Mouse (Mus musculus) left cerebral cortex, postnatal 4 days (tissue): ENCODE measurements around the gene Olfr1463. TPM values are rescaled to one million over a fixed set of nuclear protein-coding genes. Genes with fewer than 3 reads are reported as not detected.

Experiments used
- DNase-seq: peaks from one replicate; pipeline ENCODE4 v3.0.0-alpha.2; 2022
- intact Hi-C: fragments of 180-260 bp; cut with DNase I; formaldehyde crosslinking; loops from one replicate; pipeline ENCODE4 v1.15.1; 2025
- total RNA-seq, 2 experiments: library from RNA; stranded (reverse); gene quantifications; 2 replicates each; pipeline ENCODE4 v1.2.3; 2021

The Olfr1463 gene
- total RNA-seq, result not detected

DNA sequence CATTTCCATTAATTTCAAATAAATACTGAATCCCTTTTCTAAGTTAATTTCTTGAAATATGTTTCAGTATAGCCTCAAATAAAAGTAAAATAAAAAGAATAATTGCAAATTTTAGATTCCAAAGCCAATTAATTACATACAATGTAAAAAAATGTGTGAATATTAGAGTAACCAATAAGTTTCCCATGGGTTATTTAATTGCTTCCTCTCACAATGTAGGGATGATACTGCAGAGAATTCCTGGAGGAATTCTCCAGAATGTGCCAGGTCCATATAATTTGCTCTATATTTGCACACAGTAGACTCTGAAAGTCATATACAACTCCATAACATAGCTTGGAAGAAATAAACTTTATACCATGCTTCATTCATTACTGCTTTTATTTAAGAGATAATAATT lies at the start of gene Olfr1463:
Gene Olfr1463 (plus strand): TSS at position 301 of the 400 bp plus-strand sequence.
- DNase-seq, result no peak
- intact Hi-C loops, result no loop called here

DNA sequence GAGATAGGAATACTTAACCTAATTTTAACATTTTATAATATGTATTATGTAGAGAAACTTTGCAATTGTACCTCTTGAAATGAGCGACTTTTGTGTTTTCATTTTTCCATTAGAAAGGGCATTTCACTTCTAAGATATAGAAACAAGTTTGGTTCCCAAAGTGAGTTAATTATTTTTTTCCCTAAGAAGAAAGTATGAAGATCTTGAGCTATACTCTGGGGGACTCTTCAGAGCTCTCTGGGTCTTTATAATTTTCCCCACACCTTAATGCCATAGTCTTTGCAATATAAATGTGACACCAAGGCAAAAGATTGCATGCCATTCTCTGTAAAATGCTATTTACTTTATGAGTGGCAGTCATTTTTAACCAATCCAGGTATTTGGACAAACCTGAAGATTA lies 45.7 kb upstream of the Olfr1463 start, which contains the start of gene Olfr1462:
Gene Olfr1462 (plus strand): TSS at position 301 of the 400 bp plus-strand sequence.
- no peak for DNase-seq
- intact Hi-C loops, result no loop called here

- no peak for DNase-seq
- intact Hi-C loops, result no loop called here
Measured at GRCm38 (mm10) chr19:13221666-13222065, 9.5 kb upstream of the Olfr1463 start.

Other genes starting within 250 kb of the Olfr1463 start
- not detected for gene Olfr1451, start 236.3 kb upstream of the Olfr1463 start, total RNA-seq
- not detected for gene Olfr1453, start 203.0 kb upstream of the Olfr1463 start, total RNA-seq
- gene Olfr1454, start 170.7 kb upstream of the Olfr1463 start, total RNA-seq, result not detected
- gene Olfr1457, start 133.4 kb upstream of the Olfr1463 start, total RNA-seq, result not detected
- not detected for gene Olfr1458, start 124.6 kb upstream of the Olfr1463 start, total RNA-seq
- gene Olfr1459, start 81.8 kb upstream of the Olfr1463 start, total RNA-seq, result under 1 TPM; 0.12 to 0.22 TPM
- gene Olfr1461, start 68.3 kb upstream of the Olfr1463 start, total RNA-seq, result not detected
- not detected for gene Olfr1462, start 45.6 kb upstream of the Olfr1463 start, total RNA-seq
- gene Olfr1465, start 84.2 kb downstream of the Olfr1463 start, total RNA-seq, result not detected
- not detected for gene Olfr1466, start 107.5 kb downstream of the Olfr1463 start, total RNA-seq
- gene Olfr1467, start 130.9 kb downstream of the Olfr1463 start, total RNA-seq, result not detected
- gene Olfr1469, start 176.5 kb downstream of the Olfr1463 start, total RNA-seq, result not detected
- not detected for gene Olfr1471, start 212.1 kb downstream of the Olfr1463 start, total RNA-seq
- gene Olfr1472, start 224.8 kb downstream of the Olfr1463 start, total RNA-seq, result not detected
- gene Olfr1474, start 238.2 kb downstream of the Olfr1463 start, total RNA-seq, result not detected
- not detected for gene Olfr1475, start 248.9 kb downstream of the Olfr1463 start, total RNA-seq